Mouse (Mus musculus): ENCODE results near the gene Cdk14.

GRCm38 (mm10) chr5:4826886-4827285, 593.2 kb downstream of the Cdk14 start:
- no peak for TF ChIP-seq ZC3H11A (IDR thresholded peaks at IDR 0.05; ENCODE audit: borderline replicate concordance, low read depth, low read length)
- TF ChIP-seq CHD2 (IDR thresholded peaks at IDR 0.05; ENCODE audit: low read depth, low read length): no peak
- TF ChIP-seq HCFC1 (IDR thresholded peaks at IDR 0.05; ENCODE audit: borderline replicate concordance, insufficient read depth, low read length): no peak
- TF ChIP-seq ZNF384 (IDR thresholded peaks at IDR 0.05; ENCODE audit: low read depth, low read length): no peak

All from ES-E14 (cell line).